Mouse (Mus musculus): ENCODE measurements around the gene B4galnt3. TPM values are rescaled to one million over a fixed set of nuclear protein-coding genes. Genes with fewer than 3 reads are reported as not detected.
"Not testable (repeated sequence)": the region's sequence is repeated elsewhere in the genome, so short reads cannot be mapped to it uniquely, and the experiment has no call there.

The B4galnt3 gene
- total RNA-seq (2015): not detected in 2 replicates
- total RNA-seq (2017): not detected in 2 replicates

DNA sequence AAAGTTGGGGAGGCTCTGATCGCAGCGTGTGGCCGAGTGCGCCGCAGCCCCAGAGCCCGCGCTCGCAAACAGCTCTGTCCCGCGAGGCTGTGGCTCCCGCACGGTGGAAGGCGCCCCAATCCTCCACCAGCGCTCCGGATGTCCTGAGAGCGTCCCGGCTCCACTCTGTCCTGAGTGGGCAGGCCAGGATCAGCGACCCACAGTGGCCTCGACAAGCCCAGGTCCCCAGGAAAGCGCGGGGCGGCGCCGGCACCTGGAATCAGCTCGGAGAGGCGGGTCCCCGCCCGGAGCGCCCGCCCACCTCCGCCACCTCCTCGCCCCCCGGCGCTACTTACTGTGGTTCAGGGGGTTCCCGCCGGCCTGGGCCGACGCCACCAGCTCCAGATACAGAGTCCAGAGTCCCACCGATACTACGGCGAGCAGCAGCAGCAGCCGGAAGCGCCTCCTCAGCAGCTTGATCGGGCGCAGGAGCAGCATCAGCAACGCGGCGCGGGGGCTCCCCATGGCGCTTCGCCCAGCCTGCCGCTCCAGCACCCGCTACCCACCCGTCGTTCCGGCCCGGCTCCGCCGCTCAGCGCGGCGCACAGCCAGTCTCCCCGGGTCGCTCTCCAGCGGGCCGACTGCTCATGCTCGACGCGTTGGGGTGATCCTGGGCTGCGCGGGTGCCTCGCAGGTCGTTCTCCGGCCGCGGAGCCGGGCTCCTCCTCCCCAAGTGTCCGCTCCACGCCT is at the start of gene B4galnt3, which contains the start of gene D330020A13Rik:
Gene B4galnt3 (minus strand): TSS at position 504 of the 729 bp plus-strand sequence.
Gene D330020A13Rik (plus strand): TSS at position 309 of the 729 bp plus-strand sequence.
- ATAC-seq (ENCODE audit: poor library complexity, severe bottlenecking): no peak

DNA sequence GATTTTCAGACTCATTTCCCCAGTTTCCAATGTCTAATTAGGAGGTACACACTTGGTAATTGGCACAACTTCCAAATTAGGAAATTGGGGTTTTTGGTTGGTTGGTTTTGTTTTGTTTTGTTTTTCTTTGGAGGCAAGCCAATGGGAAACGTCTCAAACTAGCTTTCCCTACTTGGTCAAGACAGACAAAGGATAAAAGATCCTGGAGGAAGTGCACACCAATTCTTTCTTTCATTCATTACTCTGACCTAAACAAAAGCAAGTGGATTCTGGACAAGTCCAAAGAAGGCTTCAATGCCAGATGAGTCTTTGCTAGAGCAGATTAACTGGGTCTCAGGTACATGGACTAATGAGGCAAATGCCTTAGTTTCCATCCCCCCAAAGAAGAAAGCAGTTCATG is 49.6 kb upstream of the B4galnt3 start:
- ATAC-seq (ENCODE audit: poor library complexity, severe bottlenecking): no peak

DNA sequence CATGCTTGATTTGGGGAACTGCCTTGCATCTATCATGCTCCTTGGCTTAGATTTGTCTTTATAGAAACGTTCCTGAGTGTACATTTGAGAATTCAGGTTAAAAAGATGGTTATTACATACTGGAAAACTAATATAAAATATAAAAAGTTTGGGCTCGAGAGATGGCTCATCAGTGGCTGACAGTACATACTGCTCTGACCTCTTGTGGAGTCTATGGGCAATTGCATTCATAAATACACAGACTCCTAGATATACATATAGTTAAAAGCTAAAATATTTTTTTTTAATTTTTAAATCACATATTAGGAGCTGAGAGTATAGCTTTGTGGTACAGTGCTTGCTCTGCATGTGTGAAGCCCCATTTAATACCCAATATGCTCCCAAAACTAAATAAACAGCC is 38.0 kb upstream of the B4galnt3 start:
- ATAC-seq (ENCODE audit: poor library complexity, severe bottlenecking): no peak

DNA sequence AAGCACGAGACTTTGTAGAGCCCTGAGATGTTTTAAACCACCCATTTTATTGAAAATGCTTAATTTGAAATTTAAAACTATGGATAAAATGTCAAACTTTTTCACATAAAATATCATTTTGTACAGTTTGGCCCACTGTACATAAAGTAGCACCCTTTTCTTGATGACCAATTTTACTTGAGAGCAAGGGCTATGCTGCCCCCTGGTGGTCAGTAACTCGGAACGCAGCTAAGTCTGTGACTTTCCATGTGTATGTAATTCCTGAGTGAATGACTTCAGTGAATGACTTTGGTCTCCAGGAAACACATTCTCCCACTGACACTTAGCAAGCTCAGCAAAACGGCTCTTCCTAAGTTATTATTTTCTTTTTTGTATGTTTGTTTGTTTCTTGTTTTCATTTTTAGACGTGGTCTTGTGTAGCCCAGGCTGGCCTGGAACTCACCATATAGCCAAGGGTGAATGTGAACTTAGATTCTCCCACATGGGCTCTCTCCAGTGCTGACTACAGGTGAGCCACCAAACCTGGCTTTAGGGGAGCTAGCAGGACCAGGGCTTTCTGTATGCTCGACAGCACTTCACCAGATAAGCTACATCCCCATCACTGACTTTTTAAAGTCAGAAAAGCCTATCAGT is 30.1 kb upstream of the B4galnt3 start:
- ATAC-seq (ENCODE audit: poor library complexity, severe bottlenecking): peak; percentile 75

DNA sequence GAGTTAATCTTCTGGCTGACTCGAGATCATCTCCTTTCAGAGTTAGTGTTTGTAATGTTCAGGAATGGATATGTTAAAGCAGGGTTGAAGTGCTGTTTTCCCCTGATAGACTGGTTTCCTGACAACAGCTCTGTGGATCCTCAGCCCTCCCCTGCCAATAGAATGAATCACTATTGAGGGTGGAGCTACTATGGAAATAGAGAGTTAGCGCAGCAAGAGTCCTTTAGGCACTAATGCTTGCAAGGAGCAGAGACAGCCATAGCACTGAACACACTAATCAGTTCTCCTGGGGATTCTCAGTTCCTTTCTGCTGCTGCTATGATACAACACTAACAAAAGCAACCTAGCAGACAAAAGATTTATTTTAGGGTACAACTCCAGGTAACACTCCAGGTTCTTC is 26.0 kb upstream of the B4galnt3 start:
- no peak for ATAC-seq (ENCODE audit: poor library complexity, severe bottlenecking)

DNA sequence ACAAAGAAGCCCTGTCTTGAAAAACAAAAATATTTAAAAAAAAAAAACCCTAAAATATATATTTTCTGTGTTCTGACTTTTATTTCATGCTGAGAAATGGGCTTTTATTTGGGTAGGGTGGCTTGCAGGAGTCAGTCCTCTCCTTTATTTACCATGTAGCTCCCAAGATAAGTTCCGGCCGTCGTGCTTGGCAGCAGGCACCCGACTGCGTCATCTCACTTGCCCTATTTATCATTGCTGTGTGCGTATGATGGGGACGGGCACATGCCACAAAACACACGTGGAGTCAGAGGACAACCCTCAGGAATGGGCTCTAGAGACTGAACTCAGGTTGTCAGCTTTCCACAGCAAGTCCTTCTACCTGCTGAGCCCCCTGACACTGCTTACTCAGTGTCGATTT is 24.8 kb upstream of the B4galnt3 start:
- no peak for ATAC-seq (ENCODE audit: poor library complexity, severe bottlenecking)

DNA sequence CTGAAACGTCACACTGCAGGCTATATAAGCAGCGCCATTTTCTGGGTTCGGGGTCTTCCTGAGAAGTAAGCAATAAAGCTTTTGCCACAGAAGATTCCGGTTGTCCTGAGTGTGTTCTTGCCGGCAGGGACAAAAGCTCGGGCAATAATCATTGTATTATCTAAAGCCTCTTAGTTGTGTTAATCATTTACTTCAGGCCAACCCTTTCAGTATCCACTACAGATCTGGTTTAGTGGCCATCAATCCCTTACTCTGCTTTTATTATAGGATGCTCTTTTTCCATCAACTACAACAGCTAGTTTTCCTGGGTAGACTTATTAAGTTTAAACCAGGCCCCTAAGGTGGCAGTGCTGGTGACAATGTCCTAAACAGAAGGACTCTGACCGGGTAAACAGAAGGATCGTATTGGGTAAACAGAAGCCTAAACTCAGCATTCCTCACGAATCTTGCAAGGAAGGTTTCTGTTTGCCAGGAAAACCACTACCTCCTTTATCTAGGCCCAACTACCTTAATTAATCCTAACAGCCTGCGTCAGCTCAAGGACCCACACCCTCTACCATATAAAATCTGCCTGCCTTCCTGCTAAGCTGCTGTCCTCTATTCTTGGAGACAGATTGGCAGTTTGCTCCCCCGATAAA is 24.1 kb upstream of the B4galnt3 start:
- no peak for ATAC-seq (ENCODE audit: poor library complexity, severe bottlenecking)

DNA sequence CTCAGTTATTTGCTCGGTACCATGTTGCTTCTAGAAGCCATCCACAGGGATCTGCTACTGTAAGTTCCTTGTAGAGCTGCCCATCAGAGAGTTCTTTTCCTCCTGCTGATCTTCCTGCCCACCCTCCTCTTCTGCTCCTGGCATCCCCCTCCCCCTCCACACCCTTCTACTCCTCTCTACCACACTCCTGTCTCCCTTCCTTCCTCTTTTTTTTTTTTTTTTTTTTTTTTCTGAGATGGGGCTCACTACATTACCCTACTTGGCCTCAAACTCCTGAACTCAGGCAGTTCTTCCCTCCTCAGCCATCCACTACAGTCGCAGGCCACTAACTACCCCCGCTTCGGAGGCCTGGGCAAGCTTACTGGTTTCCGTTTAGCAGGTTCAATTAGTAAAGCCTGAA is 18.1 kb upstream of the B4galnt3 start:
- no peak for ATAC-seq (ENCODE audit: poor library complexity, severe bottlenecking)

DNA sequence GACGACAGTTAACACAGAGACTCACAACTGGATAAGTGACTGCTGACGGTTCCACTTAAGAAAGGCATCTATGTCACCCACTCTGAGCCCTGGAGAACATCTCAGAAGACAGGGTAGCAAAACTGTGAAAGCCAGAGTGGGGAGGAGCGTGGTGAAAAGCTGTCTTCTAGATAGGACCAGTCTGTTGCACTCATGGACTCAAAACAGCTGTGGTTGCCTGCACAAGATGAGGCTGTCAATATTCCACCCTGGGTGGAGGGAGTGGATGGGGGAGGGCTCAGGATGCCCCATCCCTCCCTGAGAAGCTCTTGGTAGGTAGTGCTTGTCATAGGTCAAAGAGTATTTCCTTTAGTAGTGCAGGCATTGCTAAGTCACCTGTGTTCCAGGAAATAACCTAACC is 15.4 kb upstream of the B4galnt3 start:
- no peak for ATAC-seq (ENCODE audit: poor library complexity, severe bottlenecking)

DNA sequence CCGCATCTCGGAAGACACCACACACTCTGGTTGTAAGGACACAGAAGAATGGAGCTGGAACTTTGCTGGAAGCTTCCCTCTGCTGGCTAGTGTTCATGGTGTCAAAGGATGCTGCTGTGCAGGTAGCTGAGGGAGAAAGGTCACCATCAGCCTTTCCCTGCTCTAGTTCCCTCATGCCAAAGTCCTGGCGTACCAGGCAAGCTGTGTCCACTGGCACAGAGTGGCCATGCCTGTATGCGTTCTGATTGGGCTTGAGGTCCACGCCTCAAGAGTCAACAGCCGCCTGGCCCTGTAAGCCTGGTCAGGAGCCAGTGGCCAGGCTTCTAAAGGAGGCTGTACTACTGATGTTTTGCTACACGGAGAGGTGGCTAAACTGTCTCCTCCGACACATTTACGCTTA is 15.0 kb upstream of the B4galnt3 start:
- ATAC-seq (ENCODE audit: poor library complexity, severe bottlenecking): no peak

DNA sequence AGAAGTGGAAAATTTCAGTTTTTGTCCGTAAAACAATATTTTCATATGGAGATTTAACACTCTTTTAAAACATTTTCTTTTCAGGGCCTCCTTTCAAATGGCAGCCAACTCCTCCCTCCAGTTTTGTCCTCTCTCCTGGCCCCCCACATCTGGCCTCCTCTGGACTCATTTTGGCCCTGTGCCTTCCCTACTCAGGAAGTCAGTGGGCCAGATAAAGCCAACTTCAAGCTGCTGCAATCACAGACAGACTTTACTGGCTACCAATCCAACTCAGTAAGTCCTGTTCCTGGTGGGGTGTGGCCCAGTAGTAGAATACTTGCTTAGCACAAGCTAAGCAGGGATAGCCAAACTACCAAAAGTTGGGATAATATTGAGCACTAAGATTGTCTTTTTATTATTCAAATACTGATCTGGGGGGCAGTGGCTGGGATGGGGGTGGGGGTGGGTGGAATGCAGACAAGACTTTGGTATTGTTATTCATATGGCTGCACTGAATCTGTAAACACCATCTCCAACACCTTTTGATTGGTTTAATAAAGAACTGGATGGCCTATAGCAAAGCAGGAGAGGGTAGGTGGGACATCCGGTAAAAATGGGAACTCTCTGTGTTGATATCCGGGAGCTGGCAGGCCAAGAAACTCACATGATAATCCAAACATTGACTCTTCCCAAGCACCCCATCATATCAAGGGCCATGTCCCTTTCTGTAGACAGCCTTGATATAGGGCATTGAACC is 12.7 kb upstream of the B4galnt3 start:
- no peak for ATAC-seq (ENCODE audit: poor library complexity, severe bottlenecking)

DNA sequence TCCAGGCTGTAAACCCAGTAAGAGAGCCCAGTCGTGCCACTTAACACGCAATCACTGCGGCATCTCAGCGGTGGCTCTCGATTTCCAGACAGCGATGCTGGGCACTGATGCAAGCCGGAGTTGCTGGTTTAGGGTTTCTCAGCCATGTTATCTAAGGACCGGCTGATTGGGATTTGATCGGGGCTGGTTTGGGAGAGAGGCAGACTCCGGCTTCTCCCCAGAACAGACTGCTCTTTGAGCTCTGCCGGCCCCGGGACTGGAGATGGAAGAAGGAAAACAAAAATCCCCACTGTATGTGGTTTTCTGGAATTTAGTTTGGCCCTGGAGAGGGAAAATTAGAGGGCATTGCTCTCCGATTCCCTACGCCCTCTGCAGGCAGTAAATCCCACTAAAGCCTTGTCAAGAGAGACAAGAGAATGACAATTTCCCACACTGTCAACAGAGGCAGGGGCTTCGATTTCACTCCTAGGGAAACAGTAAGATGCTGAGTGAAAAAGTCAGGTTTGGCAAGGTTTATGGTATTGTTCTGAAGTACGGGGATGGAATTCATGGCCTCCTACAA is 8.5 kb upstream of the B4galnt3 start:
- no peak for ATAC-seq (ENCODE audit: poor library complexity, severe bottlenecking)

DNA sequence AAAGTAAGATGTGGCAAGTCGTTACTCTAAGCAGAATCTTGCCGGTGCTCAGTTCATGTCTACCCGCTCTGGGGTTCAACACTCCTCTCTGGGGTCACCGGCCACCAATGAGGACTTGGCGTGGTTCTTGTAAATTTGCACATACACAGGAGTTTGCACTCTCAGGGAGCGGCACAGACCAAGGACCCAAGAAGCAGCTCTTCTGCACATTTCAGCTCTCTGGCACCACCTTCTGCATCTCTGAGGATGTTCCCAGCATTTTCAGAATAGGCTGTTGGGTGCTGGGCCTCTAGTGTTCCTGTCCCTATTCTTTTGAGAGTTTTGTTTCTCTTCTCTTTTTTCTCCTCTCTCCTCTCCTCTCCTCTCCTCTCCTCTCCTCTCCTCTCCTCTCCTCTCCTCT is 6.8 kb upstream of the B4galnt3 start:
- no peak for ATAC-seq (ENCODE audit: poor library complexity, severe bottlenecking)

DNA sequence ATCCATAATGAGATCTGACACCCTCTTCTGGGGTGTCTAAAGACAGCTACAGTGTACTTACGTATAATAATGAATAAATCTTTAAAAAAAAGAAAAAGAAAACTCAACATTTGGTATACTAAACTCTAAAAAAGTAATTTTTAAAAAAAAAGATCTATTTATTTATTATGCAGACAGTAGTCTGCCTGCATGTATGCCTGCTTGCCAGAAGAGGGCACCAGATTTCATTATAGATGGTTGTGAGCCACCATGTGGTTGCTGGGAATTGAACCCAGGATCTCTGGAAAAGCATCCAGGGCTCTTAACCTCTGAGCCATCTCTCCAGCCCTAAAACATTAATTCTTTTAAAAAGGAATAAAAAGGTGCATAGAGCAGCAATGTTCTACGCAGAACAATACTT is 2.2 kb upstream of the B4galnt3 start:
- not testable (repeated sequence) for ATAC-seq (ENCODE audit: poor library complexity, severe bottlenecking)

DNA sequence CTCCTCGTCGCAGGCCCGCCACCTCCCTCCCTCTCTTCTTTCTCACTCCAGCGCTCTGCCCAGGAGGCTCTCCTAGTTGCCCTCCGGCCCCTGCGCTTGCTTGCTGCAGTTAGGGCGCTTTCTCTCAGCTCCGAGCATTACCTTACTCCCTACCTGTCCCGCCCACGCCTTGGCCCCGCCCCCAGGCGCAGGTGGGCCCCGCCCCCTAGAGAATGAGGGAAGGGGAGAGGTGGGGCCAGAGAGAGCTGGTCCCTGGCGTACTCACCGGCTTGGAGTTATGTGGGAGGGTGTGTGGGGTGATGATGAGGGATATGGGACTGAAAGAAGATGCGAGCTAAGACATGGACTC is 400 bp upstream of the B4galnt3 start:
- no peak for ATAC-seq (ENCODE audit: poor library complexity, severe bottlenecking)

DNA sequence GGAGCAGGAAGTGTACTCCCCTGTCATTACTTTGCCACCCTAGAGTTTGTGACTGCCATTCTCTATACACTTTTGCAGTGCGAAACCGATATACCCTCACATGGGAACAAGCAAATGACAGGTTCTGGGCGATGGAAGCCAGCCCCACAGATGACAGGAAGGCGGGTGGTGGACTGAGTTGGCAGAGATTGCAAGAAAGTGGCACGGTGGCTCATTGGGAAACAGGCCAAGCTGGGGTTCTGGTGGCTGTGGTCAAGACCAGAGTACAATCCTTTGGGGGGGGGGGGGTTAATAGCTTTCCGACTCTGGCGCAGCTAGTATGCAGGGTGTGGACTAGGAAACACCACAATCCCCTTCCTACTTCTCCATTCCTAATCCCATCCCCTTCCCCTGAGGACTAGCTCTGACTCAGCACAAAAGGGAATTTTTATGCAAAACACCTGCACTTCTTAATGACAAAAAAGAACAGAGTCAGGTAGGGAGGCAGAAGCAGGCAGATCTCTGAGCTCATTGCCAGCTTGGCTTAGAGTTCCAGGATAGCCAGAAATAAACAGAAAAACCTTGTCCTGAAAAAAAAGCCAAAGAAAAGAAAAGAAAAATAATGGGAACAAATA is 2.9 kb downstream of the B4galnt3 start:
- ATAC-seq (ENCODE audit: poor library complexity, severe bottlenecking): no peak

DNA sequence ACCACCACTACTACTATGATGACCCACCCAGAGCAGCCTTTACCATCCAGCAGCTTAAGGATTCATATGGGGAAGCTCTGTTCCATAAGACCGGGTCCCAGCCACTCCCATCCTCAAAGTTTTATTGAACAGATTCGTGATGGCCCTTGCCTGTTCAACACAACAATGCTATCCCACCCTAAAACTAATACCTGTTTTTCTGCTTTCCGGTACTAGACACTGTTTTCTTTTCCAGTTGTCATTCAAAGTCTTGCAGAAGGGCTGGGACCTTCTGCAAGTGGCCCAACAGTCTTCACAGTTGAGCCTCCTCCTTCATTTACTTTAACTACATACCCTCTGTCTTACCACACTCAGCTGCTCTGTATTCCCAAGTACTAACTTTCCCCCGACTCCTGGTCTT is 4.9 kb downstream of the B4galnt3 start:
- ATAC-seq (ENCODE audit: poor library complexity, severe bottlenecking): no peak

DNA sequence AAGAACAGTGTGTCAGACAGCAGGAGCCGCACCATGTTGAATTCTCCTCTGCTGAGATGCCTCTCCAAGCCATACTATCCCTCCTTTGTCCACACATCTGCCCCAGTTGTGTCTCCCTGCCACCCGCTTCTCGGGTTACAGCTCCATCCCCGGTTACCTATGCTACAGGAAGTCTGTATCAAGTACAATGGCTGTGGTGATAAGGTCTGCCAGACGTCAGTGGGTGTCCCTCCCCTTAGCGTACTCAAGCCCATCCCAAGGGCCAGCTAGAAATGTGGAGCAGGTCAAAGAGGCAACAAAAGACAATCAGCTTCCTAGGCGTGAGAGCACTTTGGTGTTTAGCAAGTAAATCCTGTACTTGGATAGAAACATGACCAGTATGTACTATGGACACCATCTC is 5.8 kb downstream of the B4galnt3 start:
- ATAC-seq (ENCODE audit: poor library complexity, severe bottlenecking): no peak

DNA sequence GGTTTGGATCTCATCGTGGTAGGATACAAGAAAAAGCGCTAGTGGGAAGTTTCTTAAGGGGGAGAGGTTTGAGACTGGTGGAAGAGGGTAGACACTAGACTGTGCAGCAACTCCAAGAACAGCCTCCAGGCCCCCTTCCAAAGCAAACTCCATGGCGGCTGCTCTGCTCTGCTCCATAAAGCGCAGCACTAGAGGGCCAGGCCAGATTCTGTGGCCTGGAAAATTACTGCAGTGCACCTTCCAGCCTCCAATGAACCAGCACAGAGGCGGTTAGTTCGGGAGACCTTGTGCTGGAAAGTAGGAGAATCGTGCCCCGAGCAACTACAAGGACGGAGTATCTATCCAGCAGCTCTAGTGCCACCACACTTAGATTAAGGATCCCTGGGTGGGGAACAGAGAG is 7.1 kb downstream of the B4galnt3 start:
- no peak for ATAC-seq (ENCODE audit: poor library complexity, severe bottlenecking)

DNA sequence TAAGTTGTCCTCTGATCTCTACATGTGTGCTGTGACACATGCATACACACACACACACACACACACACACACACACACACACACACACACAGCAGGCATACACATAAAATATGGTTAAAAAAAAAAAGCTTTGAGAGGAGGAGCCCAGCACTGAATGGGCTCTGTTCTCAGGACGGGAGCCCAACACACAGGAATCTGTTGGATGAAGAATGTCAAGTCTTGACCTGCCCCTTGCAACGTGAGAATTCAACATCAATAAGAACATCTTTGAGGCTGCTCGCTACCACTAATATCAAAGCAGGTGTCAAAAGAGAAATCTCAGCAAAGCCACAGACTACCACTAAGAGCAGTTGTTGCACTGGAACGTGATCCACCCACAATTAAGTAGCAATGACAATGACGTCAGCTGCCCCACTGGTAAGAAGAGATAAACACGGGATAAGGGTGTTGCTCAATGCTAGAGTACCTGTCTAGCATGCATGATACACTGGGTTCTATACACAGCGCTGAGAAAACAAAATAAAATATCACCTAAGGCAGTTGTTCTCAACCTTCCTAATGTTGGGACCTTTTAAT is 17.4 kb downstream of the B4galnt3 start:
- no peak for ATAC-seq (ENCODE audit: poor library complexity, severe bottlenecking)
